Mouse (Mus musculus): ENCODE data around the gene Gpr87. TPM values are rescaled to one million over a fixed set of nuclear protein-coding genes. Genes with fewer than 3 reads are reported as not detected.

The Gpr87 gene
- polyA plus RNA-seq, 1 experiment from 2014 or later, result not detected

DNA sequence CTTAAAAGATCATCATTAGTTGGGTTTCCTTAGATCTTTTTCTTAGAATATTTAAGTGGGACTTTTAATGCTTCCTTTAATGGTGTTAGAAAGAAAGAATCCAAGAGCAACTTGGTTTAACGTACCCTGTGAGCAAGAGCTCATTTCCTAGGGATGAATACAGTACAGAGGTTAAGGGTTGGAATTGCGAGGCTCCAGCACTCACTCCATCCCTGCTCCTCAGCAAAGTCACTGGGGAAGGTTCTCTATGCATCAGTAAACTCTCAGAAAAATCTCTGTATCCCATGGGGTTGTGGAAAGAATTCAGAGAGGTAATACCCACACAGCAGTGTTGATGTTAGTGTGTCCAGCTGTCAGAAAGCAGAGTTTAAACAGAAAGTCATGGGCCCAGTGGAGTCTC, 54.8 kb downstream of the Gpr87 start:
- Histone ChIP-seq H3K4me2 (ENCODE audit: low read length) (no peak overlapping the region), H3K27ac (replicated peaks in 1 of 2; ENCODE audit: control insufficient read depth in 1 of 2, insufficient read depth in 1 of 2, low read depth in 2 of 2, low read length in 2 of 2) (no peak overlapping the region), H3K4me1 (ENCODE audit: control insufficient read depth in 2 of 2, insufficient read depth in 2 of 2, low read length in 2 of 2) (peaks cover 7 to 19% of the 10 kb centered on the region in 2 experiments), H3K4me3 (ENCODE audit: control insufficient read depth in 1 of 2, insufficient read depth in 1 of 2, low read depth in 1 of 2, low read length in 2 of 2) (no peak overlapping the region), H3K27me3 (ENCODE audit: control insufficient read depth, insufficient read depth, low read length) (no peaks in the 10 kb centered on the region), H3K36me3 (ENCODE audit: control insufficient read depth, insufficient read depth, low read length) (no peaks in the 10 kb centered on the region), H3K9ac (ENCODE audit: low read length) (no peak overlapping the region), H3K9me3 (ENCODE audit: control insufficient read depth, low read length) (no peaks in the 10 kb centered on the region)
- no peak for ATAC-seq (ENCODE audit: insufficient number of reproducible peaks, insufficient read depth, low FRiP score, low read depth)
- WGBS, result 91% methylated on average over 2 of the region's 2 CpGs

GRCm38 (mm10) chr3:59139651-59140051, 55.3 kb downstream of the Gpr87 start:
- Histone ChIP-seq H3K4me3 (ENCODE audit: control insufficient read depth in 1 of 2, insufficient read depth in 1 of 2, low read depth in 1 of 2, low read length in 2 of 2) (no peak overlapping the region), H3K27me3 (ENCODE audit: control insufficient read depth, insufficient read depth, low read length) (no peaks in the 10 kb centered on the region), H3K4me1 (ENCODE audit: control insufficient read depth in 2 of 2, insufficient read depth in 2 of 2, low read length in 2 of 2) (peaks cover 7 to 19% of the 10 kb centered on the region in 2 experiments), H3K27ac (replicated peaks in 1 of 2; ENCODE audit: control insufficient read depth in 1 of 2, insufficient read depth in 1 of 2, low read depth in 2 of 2, low read length in 2 of 2) (no peak overlapping the region), H3K4me2 (ENCODE audit: low read length) (no peak overlapping the region), H3K9ac (ENCODE audit: low read length) (no peak overlapping the region), H3K36me3 (ENCODE audit: control insufficient read depth, insufficient read depth, low read length) (no peaks in the 10 kb centered on the region), H3K9me3 (ENCODE audit: control insufficient read depth, low read length) (no peaks in the 10 kb centered on the region)
- no peak for ATAC-seq (ENCODE audit: insufficient number of reproducible peaks, insufficient read depth, low FRiP score, low read depth)

DNA sequence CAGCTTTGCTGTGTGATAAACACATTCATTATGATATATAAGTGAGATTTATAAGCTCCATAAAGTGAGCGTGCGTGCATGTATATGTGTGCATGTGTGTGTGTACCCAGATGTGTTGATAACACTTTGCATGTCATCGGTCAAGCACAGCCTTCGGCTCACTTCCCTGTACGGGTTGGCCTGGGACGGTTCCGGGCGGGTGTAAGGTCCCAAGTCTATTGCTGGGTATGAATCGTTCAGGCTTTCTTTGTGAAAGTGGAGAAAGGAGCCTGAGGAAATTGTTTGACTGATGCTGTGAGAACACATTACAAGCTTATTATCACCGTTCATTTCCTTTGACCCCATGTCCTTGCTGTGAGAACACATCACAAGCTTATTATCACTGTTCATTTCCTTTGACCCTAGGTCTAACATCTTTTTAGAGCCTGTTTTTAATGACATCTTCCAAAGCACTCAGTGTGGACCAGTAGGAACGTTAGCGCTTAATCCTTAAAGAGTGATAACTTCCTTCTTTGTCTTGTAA, 55.9 kb downstream of the Gpr87 start:
- no peak overlapping the region for H3K4me3 ChIP-seq (ENCODE audit: control insufficient read depth in 1 of 2, insufficient read depth in 1 of 2, low read depth in 1 of 2, low read length in 2 of 2)
- H3K4me1 ChIP-seq (ENCODE audit: control insufficient read depth in 2 of 2, insufficient read depth in 2 of 2, low read length in 2 of 2), result peaks cover 7 to 19% of the 10 kb centered on the region in 2 experiments
- no peak overlapping the region for H3K27ac ChIP-seq (replicated peaks in 1 of 2; ENCODE audit: control insufficient read depth in 1 of 2, insufficient read depth in 1 of 2, low read depth in 2 of 2, low read length in 2 of 2)
- no peaks in the 10 kb centered on the region for H3K27me3 ChIP-seq (ENCODE audit: control insufficient read depth, insufficient read depth, low read length)
- H3K4me2 ChIP-seq (ENCODE audit: low read length), result no peak overlapping the region
- no peaks in the 10 kb centered on the region for H3K36me3 ChIP-seq (ENCODE audit: control insufficient read depth, insufficient read depth, low read length)
- no peaks in the 10 kb centered on the region for H3K9me3 ChIP-seq (ENCODE audit: control insufficient read depth, low read length)
- H3K9ac ChIP-seq (ENCODE audit: low read length), result no peak overlapping the region
- ATAC-seq (ENCODE audit: insufficient number of reproducible peaks, insufficient read depth, low FRiP score, low read depth), result no peak
- WGBS, result 59% methylated on average over 12 of the region's 12 CpGs

- 66% methylated on average over 5 of the region's 5 CpGs for WGBS
- Histone ChIP-seq H3K9ac (ENCODE audit: low read length) (no peak overlapping the region), H3K27me3 (ENCODE audit: control insufficient read depth, insufficient read depth, low read length) (no peaks in the 10 kb centered on the region), H3K4me1 (ENCODE audit: control insufficient read depth in 2 of 2, insufficient read depth in 2 of 2, low read length in 2 of 2) (peaks cover 4 to 13% of the 10 kb centered on the region in 2 experiments), H3K4me3 (ENCODE audit: control insufficient read depth in 1 of 2, insufficient read depth in 1 of 2, low read depth in 1 of 2, low read length in 2 of 2) (no peak overlapping the region), H3K9me3 (ENCODE audit: control insufficient read depth, low read length) (no peaks in the 10 kb centered on the region), H3K27ac (replicated peaks in 1 of 2; ENCODE audit: control insufficient read depth in 1 of 2, insufficient read depth in 1 of 2, low read depth in 2 of 2, low read length in 2 of 2) (no peak overlapping the region), H3K36me3 (ENCODE audit: control insufficient read depth, insufficient read depth, low read length) (no peaks in the 10 kb centered on the region), H3K4me2 (ENCODE audit: low read length) (no peak overlapping the region)
- no peak for ATAC-seq (ENCODE audit: insufficient number of reproducible peaks, insufficient read depth, low FRiP score, low read depth)
Measured at GRCm38 (mm10) chr3:59135911-59136653, 58.8 kb downstream of the Gpr87 start.

DNA sequence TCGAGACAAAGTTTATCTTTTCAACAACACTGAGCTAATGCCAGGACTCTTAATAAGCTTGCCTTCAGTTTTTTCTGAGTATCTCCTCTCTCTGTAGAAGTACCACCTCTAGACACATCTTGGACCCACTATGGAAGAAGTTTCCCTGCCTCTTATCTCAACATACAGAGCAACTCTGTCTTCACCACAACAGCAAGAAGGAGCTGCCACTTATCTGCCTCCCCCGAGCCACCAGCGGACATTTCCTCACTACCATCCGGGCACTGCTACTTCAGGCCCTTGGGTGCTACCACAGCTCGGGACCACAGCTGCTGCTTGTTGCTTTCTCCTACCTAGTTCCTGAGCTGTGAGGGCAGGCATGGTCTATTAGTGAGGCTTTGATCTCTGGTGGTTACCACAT, 61.7 kb downstream of the Gpr87 start:
- Histone ChIP-seq H3K36me3 (ENCODE audit: control insufficient read depth, insufficient read depth, low read length) (no peaks in the 10 kb centered on the region), H3K27me3 (ENCODE audit: control insufficient read depth, insufficient read depth, low read length) (no peaks in the 10 kb centered on the region)

DNA sequence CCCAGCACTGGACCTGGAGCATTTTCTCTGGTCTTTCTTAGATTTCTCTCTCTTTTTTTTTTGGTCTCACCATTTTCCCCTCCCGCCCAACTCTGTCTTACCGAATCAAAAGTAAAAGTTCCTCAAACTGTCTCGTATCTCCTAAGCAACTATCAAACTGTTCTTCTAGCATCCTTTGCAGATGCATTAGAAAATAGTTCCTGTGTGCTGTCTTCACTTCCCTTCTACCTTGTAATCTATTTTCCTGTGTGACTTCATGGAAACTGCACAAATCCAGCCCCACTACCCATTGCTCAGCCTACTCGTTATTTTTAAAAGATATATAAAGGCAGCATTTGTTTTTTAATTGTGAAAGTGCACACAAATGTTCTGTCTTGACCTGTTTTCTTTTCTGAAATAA, 62.9 kb downstream of the Gpr87 start:
- Histone ChIP-seq H3K9me3 (ENCODE audit: control insufficient read depth, low read length) (no peaks in the 10 kb centered on the region), H3K27me3 (ENCODE audit: control insufficient read depth, insufficient read depth, low read length) (no peaks in the 10 kb centered on the region), H3K4me1 (ENCODE audit: control insufficient read depth in 2 of 2, insufficient read depth in 2 of 2, low read length in 2 of 2) (peaks cover 2 to 11% of the 10 kb centered on the region in 2 experiments; a peak in 3 of 4 replicates), H3K9ac (ENCODE audit: low read length) (no peak overlapping the region), H3K4me3 (ENCODE audit: control insufficient read depth in 1 of 2, insufficient read depth in 1 of 2, low read depth in 1 of 2, low read length in 2 of 2) (no peak overlapping the region), H3K4me2 (ENCODE audit: low read length) (no peak overlapping the region), H3K36me3 (ENCODE audit: control insufficient read depth, insufficient read depth, low read length) (no peaks in the 10 kb centered on the region), H3K27ac (replicated peaks in 1 of 2; ENCODE audit: control insufficient read depth in 1 of 2, insufficient read depth in 1 of 2, low read depth in 2 of 2, low read length in 2 of 2) (no peak overlapping the region)
- no peak for ATAC-seq (ENCODE audit: insufficient number of reproducible peaks, insufficient read depth, low FRiP score, low read depth)
- 63% methylated on average over 4 of the region's 4 CpGs for WGBS

More for the DNA sequence above, 61.7 kb downstream of the Gpr87 start:
- H3K4me2 ChIP-seq (ENCODE audit: low read length), result no peak overlapping the region
- 52% methylated on average over 5 of the region's 5 CpGs for WGBS
- peaks cover 2 to 11% of the 10 kb centered on the region in 2 experiments; a peak in 3 of 4 replicates for H3K4me1 ChIP-seq (ENCODE audit: control insufficient read depth in 2 of 2, insufficient read depth in 2 of 2, low read length in 2 of 2)
- no peak overlapping the region for H3K4me3 ChIP-seq (ENCODE audit: control insufficient read depth in 1 of 2, insufficient read depth in 1 of 2, low read depth in 1 of 2, low read length in 2 of 2)
- no peak overlapping the region for H3K9ac ChIP-seq (ENCODE audit: low read length)
- no peak for ATAC-seq (ENCODE audit: insufficient number of reproducible peaks, insufficient read depth, low FRiP score, low read depth)
- no peak overlapping the region for H3K27ac ChIP-seq (replicated peaks in 1 of 2; ENCODE audit: control insufficient read depth in 1 of 2, insufficient read depth in 1 of 2, low read depth in 2 of 2, low read length in 2 of 2)
- no peaks in the 10 kb centered on the region for H3K9me3 ChIP-seq (ENCODE audit: control insufficient read depth, low read length)

- H3K4me2 ChIP-seq (ENCODE audit: low read length), result no peak overlapping the region
- no peak overlapping the region for H3K27ac ChIP-seq (replicated peaks in 1 of 2; ENCODE audit: control insufficient read depth in 1 of 2, insufficient read depth in 1 of 2, low read depth in 2 of 2, low read length in 2 of 2)
- no peak overlapping the region for H3K9ac ChIP-seq (ENCODE audit: low read length)
- ATAC-seq (ENCODE audit: insufficient number of reproducible peaks, insufficient read depth, low FRiP score, low read depth), result no peak
- H3K36me3 ChIP-seq (ENCODE audit: control insufficient read depth, insufficient read depth, low read length), result no peaks in the 10 kb centered on the region
- H3K4me3 ChIP-seq (ENCODE audit: control insufficient read depth in 1 of 2, insufficient read depth in 1 of 2, low read depth in 1 of 2, low read length in 2 of 2), result no peak overlapping the region
- no peaks in the 10 kb centered on the region for H3K27me3 ChIP-seq (ENCODE audit: control insufficient read depth, insufficient read depth, low read length)
- WGBS, result 41% methylated on average over 4 of the region's 4 CpGs
- no peaks in the 10 kb centered on the region for H3K9me3 ChIP-seq (ENCODE audit: control insufficient read depth, low read length)
- H3K4me1 ChIP-seq (ENCODE audit: control insufficient read depth in 2 of 2, insufficient read depth in 2 of 2, low read length in 2 of 2), result peaks cover 2 to 13% of the 10 kb centered on the region in 2 experiments; a peak in 3 of 4 replicates
Measured at GRCm38 (mm10) chr3:59131081-59131480, 63.8 kb downstream of the Gpr87 start.
